Mouse (Mus musculus) urinary bladder, postnatal 25 days (tissue): Measurements from ENCODE around the gene Ralgps1.

Source experiments
- DNase-seq: peaks from one replicate; pipeline ENCODE4 v3.0.0; 2022; ENCODE audit warnings: low spot score

Gene Ralgps1

GRCm38 (mm10) chr2:33176921-33177320, 194.4 kb downstream of the Ralgps1 start:
- DNase-seq, result no peak

- DNase-seq, result no peak
Observed at GRCm38 (mm10) chr2:33176516-33176915, 194.8 kb downstream of the Ralgps1 start.

- no peak for DNase-seq
Observed at GRCm38 (mm10) chr2:33173686-33174085, 197.6 kb downstream of the Ralgps1 start.

GRCm38 (mm10) chr2:33173126-33173525, 198.2 kb downstream of the Ralgps1 start:
- DNase-seq, result no peak

- no peak for DNase-seq
Observed at GRCm38 (mm10) chr2:33170777-33171565, 200.3 kb downstream of the Ralgps1 start.

GRCm38 (mm10) chr2:33169445-33169844, 201.8 kb downstream of the Ralgps1 start:
- no peak for DNase-seq

GRCm38 (mm10) chr2:33167060-33167459, 204.2 kb downstream of the Ralgps1 start:
- DNase-seq, result no peak

- no peak for DNase-seq
Observed at GRCm38 (mm10) chr2:33165710-33166374, 205.4 kb downstream of the Ralgps1 start.

- DNase-seq, result no peak
Observed at GRCm38 (mm10) chr2:33165229-33165628, 206.1 kb downstream of the Ralgps1 start.

- DNase-seq, result no peak
Observed at GRCm38 (mm10) chr2:33164646-33165045, 206.6 kb downstream of the Ralgps1 start.

GRCm38 (mm10) chr2:33162126-33162525, 209.2 kb downstream of the Ralgps1 start:
- DNase-seq, result no peak

- no peak for DNase-seq
Observed at GRCm38 (mm10) chr2:33160326-33160973, 210.8 kb downstream of the Ralgps1 start.

- DNase-seq, result no peak
Observed at GRCm38 (mm10) chr2:33159593-33159992, 211.7 kb downstream of the Ralgps1 start.

- DNase-seq, result no peak
Observed at GRCm38 (mm10) chr2:33158895-33159294, 212.4 kb downstream of the Ralgps1 start.

- no peak for DNase-seq
Observed at GRCm38 (mm10) chr2:33156283-33156781, 215.0 kb downstream of the Ralgps1 start.

GRCm38 (mm10) chr2:33154751-33155372, 216.4 kb downstream of the Ralgps1 start:
- peak; percentile 69 for DNase-seq

- DNase-seq, result no peak
Observed at GRCm38 (mm10) chr2:33146994-33147393, 224.3 kb downstream of the Ralgps1 start.

GRCm38 (mm10) chr2:33143292-33143691, 228.0 kb downstream of the Ralgps1 start:
- no peak for DNase-seq

GRCm38 (mm10) chr2:33138491-33138890, 232.8 kb downstream of the Ralgps1 start:
- DNase-seq, result no peak

GRCm38 (mm10) chr2:33137731-33138130, 233.6 kb downstream of the Ralgps1 start:
- no peak for DNase-seq

- no peak for DNase-seq
Observed at GRCm38 (mm10) chr2:33137244-33137643, 234.0 kb downstream of the Ralgps1 start.

- no peak for DNase-seq
Observed at GRCm38 (mm10) chr2:33136366-33136765, 234.9 kb downstream of the Ralgps1 start.
